ENCODE assay signal across 9 mouse cellular contexts in genomic region chr9:64784841-64785240, GRCm38 (mm10). TPM values are rescaled to one million over a fixed set of nuclear protein-coding genes. Genes with fewer than 3 reads are reported as not detected.
DNase-seq lines count a peak whose midpoint lies in the region; ATAC-seq and TF ChIP-seq lines count a peak whose summit lies in the region.
"Had no signal": no experiment of that assay in that cellular context is flagged by ENCODE, and none has a peak within 500 bp of the region (broad histone marks: within the 10 kb centered on the region; RNA-seq: fewer than 3 reads in every experiment).

No protein-coding gene starts in this region.

- H3K36me3 ChIP-seq in heart, postnatal 0 days (replicated peaks; ENCODE audit: control insufficient read depth, insufficient read depth, low read length) = no peaks in the 10 kb centered on the region
- no peaks in the 10 kb centered on the region for H3K36me3 ChIP-seq in liver, embryonic 16.5 days (ENCODE audit: control insufficient read depth, insufficient read depth)
- no peaks in the 10 kb centered on the region for H3K36me3 ChIP-seq in small intestine, adult 2 months (ENCODE audit: control insufficient read depth, insufficient read depth, low read length)
- H3K36me3 ChIP-seq: heart, embryonic 15.5 days had no signal

- H3K27me3 ChIP-seq in heart, postnatal 0 days (ENCODE audit: control insufficient read depth, insufficient read depth, low read length) = no peaks in the 10 kb centered on the region
- no peaks in the 10 kb centered on the region for H3K27me3 ChIP-seq in liver, embryonic 16.5 days (ENCODE audit: control insufficient read depth, insufficient read depth, low read depth, low read length)
- no peaks in the 10 kb centered on the region for H3K27me3 ChIP-seq in small intestine, adult 2 months (ENCODE audit: control insufficient read depth, insufficient read depth, low read length)
- H3K27me3 ChIP-seq: heart, embryonic 15.5 days had no signal

- no peaks in the 10 kb centered on the region for H3K4me1 ChIP-seq in heart, postnatal 0 days (ENCODE audit: control insufficient read depth, insufficient read depth)
- peaks cover 12% of the 10 kb centered on the region for H3K4me1 ChIP-seq in liver, embryonic 16.5 days (ENCODE audit: control insufficient read depth, low read depth, low read length)
- H3K4me1 ChIP-seq in small intestine, adult 2 months (ENCODE audit: control insufficient read depth, insufficient read depth, insufficient read length, low read length) = no peaks in the 10 kb centered on the region
- H3K4me1 ChIP-seq: heart, embryonic 15.5 days had no signal

- no peak overlapping the region for H3K4me2 ChIP-seq in heart, postnatal 0 days (ENCODE audit: low read depth, low read length)
- no peak overlapping the region for H3K4me2 ChIP-seq in liver, embryonic 16.5 days (ENCODE audit: low read depth, low read length)
- H3K4me2 ChIP-seq: heart, embryonic 15.5 days had no signal

- no peak for ATAC-seq in heart, postnatal 0 days (ENCODE audit: insufficient read depth, low read depth)
- peak; percentile 79 for ATAC-seq in liver, embryonic 16.5 days (ENCODE audit: low read depth)

- intact Hi-C loops in left cerebral cortex, adult 2 months (cut with DNase I) = no loop called here

- peak in 1 of 2 experiments; percentile 44 for DNase-seq in left cerebral cortex, adult 2 months (ENCODE audit: extremely low spot score in 1 of 2, low spot score in 2 of 2)
- DNase-seq in left cerebral cortex, adult 8-10 months (ENCODE audit: low spot score in 2 of 2) = no peak
- DNase-seq in MN1 (ENCODE audit: low spot score) = peak; percentile 16
- peak; percentile 68 for DNase-seq in c-Kit-positive CD71-positive TER-119-negative erythroid progenitor cells, embryonic 14.5 days (ENCODE audit: low read depth)
- peak; percentile 26 for DNase-seq in heart, postnatal 0 days (ENCODE audit: low spot score)
- no peak for DNase-seq in layer of hippocampus, adult 9-11 months

- TF ChIP-seq POLR2A in small intestine, adult 2 months (IDR thresholded peaks at IDR 0.05; ENCODE audit: low read depth, low read length) = no peak

- TF ChIP-seq EP300 in heart, postnatal 0 days (IDR thresholded peaks at IDR 0.05; ENCODE audit: low read depth) = no peak

- H3K9ac ChIP-seq in heart, postnatal 0 days (replicated peaks; ENCODE audit: low read depth, low read length) = no peak overlapping the region
- no peak overlapping the region for H3K9ac ChIP-seq in liver, embryonic 16.5 days (ENCODE audit: low read depth, low read length)
- H3K9ac ChIP-seq: heart, embryonic 15.5 days had no signal

- WGBS in heart, postnatal 0 days = 30% methylated on average over 4 of the region's 4 CpGs
- 34% methylated on average over 4 of the region's 4 CpGs for WGBS in liver, embryonic 16.5 days (ENCODE audit: insufficient replicate concordance)
- 34% methylated on average over 4 of the region's 4 CpGs for WGBS in small intestine, adult 2 months

- TF ChIP-seq CTCF in left cerebral cortex, adult 2 months (IDR thresholded peaks at IDR 0.05) = peak; percentile 76
- peak; percentile 77 for TF ChIP-seq CTCF in heart, postnatal 0 days (IDR thresholded peaks at IDR 0.05; ENCODE audit: low read depth)
- peak; percentile 85; the same call in 1 of the 2 replicates for TF ChIP-seq CTCF in small intestine, adult 2 months (IDR thresholded peaks at IDR 0.05; ENCODE audit: extremely low read depth, insufficient read length, insufficient replicate concordance, low read depth, low read length)

- no peak overlapping the region for H3K27ac ChIP-seq in left cerebral cortex, adult 2 months
- H3K27ac ChIP-seq in heart, postnatal 0 days (ENCODE audit: low read depth) = no peak overlapping the region
- 0 out of 2 replicates have a peak overlapping the region, but pooled peaks have one; percentile 35 for H3K27ac ChIP-seq in liver, embryonic 16.5 days (ENCODE audit: low read length)
- no peak overlapping the region for H3K27ac ChIP-seq in small intestine, adult 2 months (ENCODE audit: insufficient read depth, low read depth, low read length)
- H3K27ac ChIP-seq: heart, embryonic 15.5 days had no signal

- H3K4me3 ChIP-seq in left cerebral cortex, adult 2 months = no peak overlapping the region
- no peak overlapping the region for H3K4me3 ChIP-seq in heart, postnatal 0 days (ENCODE audit: low read depth, low read length)
- H3K4me3 ChIP-seq in liver, embryonic 16.5 days (ENCODE audit: low read depth, low read length) = no peak overlapping the region
- no peak overlapping the region for H3K4me3 ChIP-seq in small intestine, adult 2 months (ENCODE audit: low read depth, low read length)
- H3K4me3 ChIP-seq: heart, embryonic 15.5 days had no signal

- H3K9me3 ChIP-seq in heart, postnatal 0 days (replicated peaks; ENCODE audit: control insufficient read depth, low read length) = no peaks in the 10 kb centered on the region
- H3K9me3 ChIP-seq in liver, embryonic 16.5 days (replicated peaks; ENCODE audit: control insufficient read depth, low read length) = no peaks in the 10 kb centered on the region
- H3K9me3 ChIP-seq: heart, embryonic 15.5 days had no signal

RNA-seq across cellular contexts. Expression of gene Dennd4a, which starts 26.3 kb away (rescaled TPM):
- 10 to 100 TPM; 58.8 to 63.3 TPM for total RNA-seq in left cerebral cortex, adult 2 months (2021)
- total RNA-seq in left cerebral cortex, adult 8-10 months (2022) = 10 to 100 TPM; 58.1 to 71.8 (median 63.5) TPM
- total RNA-seq in heart, postnatal 0 days (2014; rRNA removed; ENCODE audit: low replicate concordance) = 7.0 and 9.9 TPM in 2 replicates
- polyA plus RNA-seq in heart, postnatal 0 days (2015; fragmentation: Nextera tagmentation; extraction: Ambion mirVana) = 2.6 and 3.1 TPM in 2 replicates
- polyA plus RNA-seq in liver, embryonic 16.5 days (2015; fragmentation: Nextera tagmentation; extraction: Ambion mirVana) = 40.8 and 42.3 TPM in 2 replicates
- polyA plus RNA-seq in small intestine, adult 2 months (2012; rRNA removed) = 1.2 and 2.2 TPM in 2 replicates

RNA-seq across cellular contexts. Expression of gene Rab11a, which starts 47.3 kb away (rescaled TPM):
- total RNA-seq in left cerebral cortex, adult 2 months (2021) = 100 to 1,000 TPM; 232 to 250 TPM
- total RNA-seq in left cerebral cortex, adult 8-10 months (2022) = 100 to 1,000 TPM; 237 to 269 (median 250) TPM
- total RNA-seq in heart, postnatal 0 days (2014; rRNA removed; ENCODE audit: low replicate concordance) = 101 and 180 TPM in 2 replicates
- polyA plus RNA-seq in heart, postnatal 0 days (2015; fragmentation: Nextera tagmentation; extraction: Ambion mirVana) = 424 and 438 TPM in 2 replicates
- 198 and 207 TPM in 2 replicates for polyA plus RNA-seq in liver, embryonic 16.5 days (2015; fragmentation: Nextera tagmentation; extraction: Ambion mirVana)
- polyA plus RNA-seq in small intestine, adult 2 months (2012; rRNA removed) = 36.8 and 74.3 TPM in 2 replicates

Comparison
In these comparisons a context has a peak if more than half of its experiments do, and no peak if none do; other contexts are left out.
1. DNase-seq: peak in MN1 (single experiment), c-Kit-positive CD71-positive TER-119-negative erythroid progenitor cells, embryonic 14.5 days (single experiment) and heart, postnatal 0 days (single experiment); none in left cerebral cortex, adult 8-10 months (0 of 2) and layer of hippocampus, adult 9-11 months (single experiment).
2. Peak in every context shown above with its lines, with median percentiles within 50 percentile points of each other: CTCF ChIP-seq.